Mouse (Mus musculus) heart, adult 18-20 months (tissue): Measurements from ENCODE around the gene Podnl1. TPM values are rescaled to one million over a fixed set of nuclear protein-coding genes. Genes with fewer than 3 reads are reported as not detected.

Source experiments
- microRNA-seq, 2 experiments: library from miRNA; unstranded; fragments of <30 nt; microRNA quantifications; one replicate each; pipeline ENCODE4 v1.2.0; 2022
- total RNA-seq, 2 experiments: library from RNA; stranded (reverse); gene quantifications; 2 replicates each; pipeline ENCODE4 v1.2.3; 2021

Gene Podnl1
- total RNA-seq, 2 experiments from 2014 or later = 0.10 TPM; not detected in 1

Small RNAs within 50 kb of the gene (microRNA-seq; reads per million reads assigned to microRNA genes)
- gene Gm25110 = 0 reads per million in 2 experiments
- gene Mir181c = 327 to 513 reads per million in 2 experiments
- gene Mir181d = 947 to 1,058 reads per million in 2 experiments
- gene Mir709 = 0 reads per million in 2 experiments

Other genes with a start within 250 kb of the Podnl1 start
- 10 to 100 TPM in 1 of 2 experiments, 1 to 10 TPM in 1; 9.9 to 10.9 TPM for gene Adgrl1, start 225.9 kb upstream of the Podnl1 start, total RNA-seq
- gene Gm10644, start 170.8 kb upstream of the Podnl1 start, total RNA-seq = 1 to 10 TPM; 1.4 to 1.7 TPM
- 1 to 10 TPM; 1.3 to 2.0 TPM for gene Asf1b, start 170.5 kb upstream of the Podnl1 start, total RNA-seq
- gene Prkaca, start 153.0 kb upstream of the Podnl1 start, total RNA-seq = 100 to 1,000 TPM; 327 to 347 TPM
- gene Samd1, start 128.3 kb upstream of the Podnl1 start, total RNA-seq = 10 to 100 TPM; 22.0 to 26.7 TPM
- under 1 TPM in 1 of 2 experiments, not detected in 1; 0.20 TPM for gene 1700067K01Rik, start 124.5 kb upstream of the Podnl1 start, total RNA-seq
- gene 2210011C24Rik, start 113.8 kb upstream of the Podnl1 start, total RNA-seq = 1 to 10 TPM; 2.0 to 3.1 TPM
- gene Palm3, start 104.5 kb upstream of the Podnl1 start, total RNA-seq = under 1 TPM; 0.30 to 0.33 TPM
- 1 to 10 TPM; 3.1 to 5.4 TPM for gene Il27ra, start 83.4 kb upstream of the Podnl1 start, total RNA-seq
- not detected for gene Rln3, start 81.0 kb upstream of the Podnl1 start, total RNA-seq
- 1 to 10 TPM; 4.2 to 5.0 TPM for gene Gm10643, start 60.9 kb upstream of the Podnl1 start, total RNA-seq
- 1 to 10 TPM; 8.3 to 9.1 TPM for gene Rfx1, start 59.2 kb upstream of the Podnl1 start, total RNA-seq
- gene Dcaf15, start 21.2 kb upstream of the Podnl1 start, total RNA-seq = 1 to 10 TPM; 7.2 to 7.3 TPM
- gene Cc2d1a, start 21.9 kb downstream of the Podnl1 start, total RNA-seq = 10 to 100 TPM; 10.9 to 13.0 TPM
- under 1 TPM; 0.35 to 0.59 TPM for gene 4930432K21Rik, start 22.0 kb downstream of the Podnl1 start, total RNA-seq
- 1 to 10 TPM in 1 of 2 experiments, not detected in 1; 1.2 TPM for gene Nanos3, start 59.2 kb downstream of the Podnl1 start, total RNA-seq
- 1 to 10 TPM; 6.4 to 6.6 TPM for gene Zswim4, start 111.1 kb downstream of the Podnl1 start, total RNA-seq
- 100 to 1,000 TPM; 213 to 219 TPM for gene D8Ertd738e, start 123.7 kb downstream of the Podnl1 start, total RNA-seq
- 10 to 100 TPM; 12.0 to 15.1 TPM for gene Mri1, start 131.3 kb downstream of the Podnl1 start, total RNA-seq
- 10 to 100 TPM in 1 of 2 experiments, 1 to 10 TPM in 1; 8.8 to 11.0 TPM for gene Ccdc130, start 144.4 kb downstream of the Podnl1 start, total RNA-seq